Mouse (Mus musculus): ENCODE measurements around the gene F5. TPM values are rescaled to one million over a fixed set of nuclear protein-coding genes. Genes with fewer than 3 reads are reported as not detected.

The F5 gene
- polyA plus RNA-seq, 1 experiment, result 2.0 TPM

DNA sequence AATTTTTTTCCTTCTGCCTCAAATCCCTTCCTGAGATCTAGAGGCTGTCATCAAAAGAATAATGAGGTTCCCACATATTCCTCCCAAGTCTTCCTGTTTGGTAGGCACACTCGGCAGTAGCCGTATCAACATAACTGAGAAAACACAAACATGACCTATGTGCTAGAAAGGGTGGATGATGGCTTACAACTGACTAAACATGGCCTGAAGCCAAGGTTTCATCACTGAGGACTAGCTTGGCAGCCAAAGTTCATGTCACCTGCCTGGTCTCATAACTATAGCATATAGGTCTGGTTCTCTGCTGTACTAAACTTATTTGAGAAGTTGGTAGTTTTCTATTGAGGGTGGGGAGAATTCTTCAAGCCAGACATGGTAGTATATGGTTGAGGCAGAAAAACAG is 56.8 kb downstream of the F5 start:
- no peak for TF ChIP-seq CTCF (IDR thresholded peaks at IDR 0.05; ENCODE audit: extremely low read depth, insufficient read depth, insufficient read length, insufficient replicate concordance)
- no peak for TF ChIP-seq POLR2A (IDR thresholded peaks at IDR 0.05; ENCODE audit: low read depth, low read length)
- Histone ChIP-seq H3K4me1 (ENCODE audit: control insufficient read depth, insufficient read depth, insufficient read length) (no peaks in the 10 kb centered on the region), H3K36me3 (ENCODE audit: control insufficient read depth, insufficient read depth, low read length) (no peaks in the 10 kb centered on the region), H3K27me3 (ENCODE audit: control insufficient read depth, insufficient read depth, low read length) (no peaks in the 10 kb centered on the region), H3K27ac (ENCODE audit: insufficient read depth, low read length) (no peak overlapping the region), H3K4me3 (ENCODE audit: extremely low read depth, insufficient read depth, insufficient read length) (no peak overlapping the region)
- WGBS, result 82% methylated on average over 2 of the region's 2 CpGs
- DNase-seq (ENCODE audit: low read depth in 1 of 2, low spot score in 2 of 2), result no peak

DNA sequence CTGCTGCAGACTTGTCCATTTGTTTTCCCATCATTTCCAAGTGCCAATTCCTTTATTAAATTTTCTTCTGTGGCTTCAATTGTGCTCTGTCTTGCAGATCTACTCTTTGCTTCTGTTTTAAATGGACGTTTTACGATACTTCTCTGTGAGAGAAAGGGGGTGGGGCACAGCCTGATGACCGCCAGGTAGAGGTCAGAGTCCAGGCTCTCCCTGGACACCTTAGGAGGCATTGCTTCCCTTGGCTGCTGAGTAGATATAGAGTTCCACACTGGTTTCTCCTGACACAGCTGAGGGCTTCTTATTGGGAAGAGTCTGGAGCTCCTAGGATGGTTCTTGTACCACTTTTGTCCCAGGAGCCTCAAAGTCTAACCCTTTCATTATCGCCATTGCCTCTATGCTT is 59.3 kb downstream of the F5 start:
- DNase-seq (ENCODE audit: low read depth in 1 of 2, low spot score in 2 of 2), result no peak
- H3K36me3 ChIP-seq (ENCODE audit: control insufficient read depth, insufficient read depth, low read length), result no peaks in the 10 kb centered on the region
- H3K4me3 ChIP-seq (ENCODE audit: extremely low read depth, insufficient read depth, insufficient read length), result no peak overlapping the region
- TF ChIP-seq POLR2A (IDR thresholded peaks at IDR 0.05; ENCODE audit: low read depth, low read length) (no peak), CTCF (IDR thresholded peaks at IDR 0.05; ENCODE audit: extremely low read depth, insufficient read depth, insufficient read length, insufficient replicate concordance) (no peak)
- H3K27me3 ChIP-seq (ENCODE audit: control insufficient read depth, insufficient read depth, low read length), result no peaks in the 10 kb centered on the region
- H3K27ac ChIP-seq (ENCODE audit: insufficient read depth, low read length), result no peak overlapping the region
- H3K4me1 ChIP-seq (ENCODE audit: control insufficient read depth, insufficient read depth, insufficient read length), result no peaks in the 10 kb centered on the region
- WGBS, result 90% methylated on average over 4 of the region's 4 CpGs

DNA sequence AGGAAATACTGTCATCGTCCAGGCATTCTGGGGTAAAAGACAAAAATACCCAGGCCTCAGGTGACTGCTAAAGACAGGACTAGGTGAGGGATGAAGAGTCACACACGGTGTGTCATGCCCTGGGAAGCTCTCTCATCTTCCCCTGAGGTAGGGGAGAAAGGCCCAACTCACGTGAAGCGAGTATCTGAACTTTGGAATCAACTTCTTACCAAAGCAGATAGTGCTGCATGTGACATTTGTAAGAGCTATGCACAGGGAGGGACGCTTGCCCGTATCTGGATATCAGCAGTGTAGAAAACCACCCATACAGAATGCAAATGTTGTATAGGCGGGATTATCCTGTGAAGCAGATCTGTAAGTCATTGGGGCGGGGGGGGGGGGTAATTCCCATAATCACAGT is 61.0 kb downstream of the F5 start:
- no peaks in the 10 kb centered on the region for H3K27me3 ChIP-seq (ENCODE audit: control insufficient read depth, insufficient read depth, low read length)
- H3K4me3 ChIP-seq (ENCODE audit: extremely low read depth, insufficient read depth, insufficient read length), result no peak overlapping the region
- 81% methylated on average over 8 of the region's 8 CpGs for WGBS
- no peak for DNase-seq (ENCODE audit: low read depth in 1 of 2, low spot score in 2 of 2)
- no peaks in the 10 kb centered on the region for H3K4me1 ChIP-seq (ENCODE audit: control insufficient read depth, insufficient read depth, insufficient read length)
- H3K36me3 ChIP-seq (ENCODE audit: control insufficient read depth, insufficient read depth, low read length), result no peaks in the 10 kb centered on the region
- TF ChIP-seq POLR2A (IDR thresholded peaks at IDR 0.05; ENCODE audit: low read depth, low read length) (no peak), CTCF (IDR thresholded peaks at IDR 0.05; ENCODE audit: extremely low read depth, insufficient read depth, insufficient read length, insufficient replicate concordance) (no peak)
- H3K27ac ChIP-seq (ENCODE audit: insufficient read depth, low read length), result no peak overlapping the region

DNA sequence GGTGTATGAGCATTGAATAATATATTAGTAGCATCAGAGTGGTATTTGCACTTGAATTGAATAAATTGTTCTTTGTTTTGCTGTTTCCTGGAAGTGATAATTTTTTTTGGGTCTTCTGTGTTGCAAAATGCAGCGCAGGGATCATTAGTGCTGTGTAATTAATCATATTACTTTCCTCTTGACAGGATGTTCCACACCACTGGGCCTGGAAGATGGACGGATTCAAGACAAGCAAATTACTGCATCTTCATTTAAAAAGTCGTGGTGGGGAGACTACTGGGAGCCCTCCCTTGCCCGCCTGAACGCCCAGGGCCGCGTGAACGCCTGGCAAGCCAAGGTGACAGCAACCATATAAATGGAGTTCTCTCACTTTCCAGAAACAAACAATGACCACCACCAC is 62.6 kb downstream of the F5 start:
- 84% methylated on average over 8 of the region's 8 CpGs for WGBS
- DNase-seq (ENCODE audit: low read depth in 1 of 2, low spot score in 2 of 2), result no peak

DNA sequence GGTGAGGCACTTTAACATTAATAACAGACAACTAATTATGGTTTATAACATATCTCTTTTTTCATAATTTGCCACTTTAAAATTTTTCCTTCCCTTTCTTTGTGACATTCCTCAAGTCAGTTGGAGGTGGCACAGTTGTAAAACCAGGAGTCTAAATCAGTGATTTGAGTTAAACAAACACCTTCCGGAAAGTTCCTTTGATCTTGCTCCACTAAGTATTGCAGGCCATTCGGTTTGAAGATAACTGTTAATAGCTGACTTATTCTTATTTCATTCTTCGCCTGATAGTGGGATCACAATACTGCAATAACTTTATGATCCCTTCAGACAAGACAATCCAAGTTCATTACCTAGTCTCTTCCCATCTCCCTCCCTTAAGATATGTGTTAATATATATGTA is 63.5 kb downstream of the F5 start:
- 94% methylated on average over 3 of the region's 3 CpGs for WGBS
- no peak for TF ChIP-seq POLR2A (IDR thresholded peaks at IDR 0.05; ENCODE audit: low read depth, low read length)
- TF ChIP-seq CTCF (IDR thresholded peaks at IDR 0.05; ENCODE audit: extremely low read depth, insufficient read depth, insufficient read length, insufficient replicate concordance), result no peak
- H3K27ac ChIP-seq (ENCODE audit: insufficient read depth, low read length), result no peak overlapping the region
- no peaks in the 10 kb centered on the region for H3K27me3 ChIP-seq (ENCODE audit: control insufficient read depth, insufficient read depth, low read length)
- DNase-seq (ENCODE audit: low read depth in 1 of 2, low spot score in 2 of 2), result no peak
- H3K36me3 ChIP-seq (ENCODE audit: control insufficient read depth, insufficient read depth, low read length), result no peaks in the 10 kb centered on the region
- H3K4me1 ChIP-seq (ENCODE audit: control insufficient read depth, insufficient read depth, insufficient read length), result peaks cover 2% of the 10 kb centered on the region; the same call in 1 of the 2 replicates
- no peak overlapping the region for H3K4me3 ChIP-seq (ENCODE audit: extremely low read depth, insufficient read depth, insufficient read length)

More for the DNA sequence above, 62.6 kb downstream of the F5 start:
- Histone ChIP-seq H3K27ac (ENCODE audit: insufficient read depth, low read length) (no peak overlapping the region), H3K27me3 (ENCODE audit: control insufficient read depth, insufficient read depth, low read length) (no peaks in the 10 kb centered on the region), H3K4me1 (ENCODE audit: control insufficient read depth, insufficient read depth, insufficient read length) (no peaks in the 10 kb centered on the region; the same call in 1 of the 2 replicates), H3K4me3 (ENCODE audit: extremely low read depth, insufficient read depth, insufficient read length) (no peak overlapping the region), H3K36me3 (ENCODE audit: control insufficient read depth, insufficient read depth, low read length) (no peaks in the 10 kb centered on the region)
- TF ChIP-seq CTCF (IDR thresholded peaks at IDR 0.05; ENCODE audit: extremely low read depth, insufficient read depth, insufficient read length, insufficient replicate concordance) (no peak), POLR2A (IDR thresholded peaks at IDR 0.05; ENCODE audit: low read depth, low read length) (no peak)

DNA sequence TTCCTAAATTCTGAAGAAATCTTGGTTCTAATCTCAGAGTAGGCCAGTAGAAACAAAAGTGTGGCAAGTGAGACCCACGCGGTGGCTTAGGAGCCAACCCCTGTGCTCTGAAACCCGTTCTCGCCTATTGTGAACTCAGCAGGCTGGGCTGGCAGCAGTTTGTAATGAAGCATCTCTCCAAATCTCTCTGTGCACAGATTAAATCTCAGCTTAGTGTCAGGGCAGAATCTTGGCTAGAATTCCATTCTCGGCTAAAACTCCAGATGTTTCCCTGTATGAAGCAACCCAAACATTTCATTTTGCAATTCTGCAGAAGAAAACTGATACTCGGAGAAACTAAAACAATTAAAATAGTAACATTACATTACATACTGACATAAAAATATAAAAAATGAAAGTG is 63.9 kb downstream of the F5 start:
- Histone ChIP-seq H3K27me3 (ENCODE audit: control insufficient read depth, insufficient read depth, low read length) (no peaks in the 10 kb centered on the region), H3K36me3 (ENCODE audit: control insufficient read depth, insufficient read depth, low read length) (no peaks in the 10 kb centered on the region), H3K27ac (ENCODE audit: insufficient read depth, low read length) (no peak overlapping the region), H3K4me1 (ENCODE audit: control insufficient read depth, insufficient read depth, insufficient read length) (peaks cover 2% of the 10 kb centered on the region; the same call in 1 of the 2 replicates), H3K4me3 (ENCODE audit: extremely low read depth, insufficient read depth, insufficient read length) (no peak overlapping the region)
- no peak for DNase-seq (ENCODE audit: low read depth in 1 of 2, low spot score in 2 of 2)
- WGBS, result 87% methylated on average over 6 of the region's 6 CpGs
- TF ChIP-seq POLR2A (IDR thresholded peaks at IDR 0.05; ENCODE audit: low read depth, low read length) (no peak), CTCF (IDR thresholded peaks at IDR 0.05; ENCODE audit: extremely low read depth, insufficient read depth, insufficient read length, insufficient replicate concordance) (no peak)

DNA sequence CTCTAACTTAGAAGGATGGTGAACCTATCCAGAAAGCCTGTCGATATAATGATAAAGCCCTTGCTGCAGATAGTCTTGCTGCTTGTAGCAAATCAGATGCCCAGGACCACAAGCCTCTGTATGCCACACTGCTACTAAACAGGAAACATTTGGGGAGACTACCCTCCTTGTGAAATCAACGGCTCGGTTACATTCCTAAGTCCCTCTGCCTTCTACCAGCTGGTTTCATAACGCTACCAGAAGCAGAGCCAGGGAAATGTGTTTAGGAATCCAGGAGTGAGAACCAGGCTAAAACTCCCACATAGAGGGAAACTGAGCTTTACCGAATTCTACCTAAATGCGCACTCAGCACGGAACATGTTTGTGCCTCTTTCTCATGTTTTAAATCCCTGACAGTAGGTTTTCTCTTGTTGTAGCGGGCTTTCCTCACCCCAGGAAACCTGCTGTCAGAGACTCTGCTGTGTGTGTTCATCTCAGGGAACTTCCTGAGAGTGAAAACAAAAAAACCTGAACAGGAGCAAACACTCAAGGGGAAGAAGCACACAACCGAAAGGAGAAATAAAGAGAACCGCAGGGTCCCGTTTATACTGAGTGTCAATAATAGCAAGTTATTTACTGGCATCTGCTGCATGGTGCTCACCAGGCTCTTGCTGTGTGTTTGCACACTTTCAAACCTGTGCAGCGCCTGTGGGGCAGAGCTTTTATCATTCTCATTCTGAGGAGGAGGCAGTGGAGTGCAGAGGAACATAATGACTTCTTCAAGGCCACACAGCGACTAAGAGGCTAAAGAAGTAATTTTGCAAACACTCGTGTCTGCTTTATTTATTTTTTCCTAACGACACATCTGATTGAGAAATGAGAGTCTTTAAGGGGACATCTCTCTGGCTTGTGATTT is 66.4 kb downstream of the F5 start:
- Histone ChIP-seq H3K27ac (ENCODE audit: insufficient read depth, low read length) (no peak overlapping the region), H3K36me3 (ENCODE audit: control insufficient read depth, insufficient read depth, low read length) (no peaks in the 10 kb centered on the region), H3K4me3 (ENCODE audit: extremely low read depth, insufficient read depth, insufficient read length) (no peak overlapping the region), H3K4me1 (ENCODE audit: control insufficient read depth, insufficient read depth, insufficient read length) (peaks cover 2% of the 10 kb centered on the region; the same call in 1 of the 2 replicates), H3K27me3 (ENCODE audit: control insufficient read depth, insufficient read depth, low read length) (no peaks in the 10 kb centered on the region)
- no peak for DNase-seq (ENCODE audit: low read depth in 1 of 2, low spot score in 2 of 2)
- no peak for TF ChIP-seq CTCF (IDR thresholded peaks at IDR 0.05; ENCODE audit: extremely low read depth, insufficient read depth, insufficient read length, insufficient replicate concordance)
- TF ChIP-seq POLR2A (IDR thresholded peaks at IDR 0.05; ENCODE audit: low read depth, low read length), result no peak
- WGBS, result 10% methylated on average over 15 of the region's 15 CpGs
